Mouse (Mus musculus) heart, adult 2 months (tissue): ENCODE results near the gene Olfr1233.

Experiments
- CTCF ChIP-seq: fragments of 200-600 bp; IDR thresholded peaks from 2 replicates; pipeline ENCODE4 v1.8.1; 2022; ENCODE audit warnings: antibody characterized with exemption, mild to moderate bottlenecking, moderate library complexity
- EP300 ChIP-seq: fragments of 200-500 bp; IDR thresholded peaks from 2 replicates; pipeline ENCODE4 v1.6.1; 2011; ENCODE audit warnings: low read depth, low read length, control low read depth; ENCODE audit not compliant: insufficient read depth
- POLR2A ChIP-seq: fragments of 200-500 bp; IDR thresholded peaks from 2 replicates; pipeline ENCODE4 v1.6.1; 2011; ENCODE audit warnings: mild to moderate bottlenecking, low read depth, low read length, control low read depth; ENCODE audit not compliant: insufficient read depth

DNA sequence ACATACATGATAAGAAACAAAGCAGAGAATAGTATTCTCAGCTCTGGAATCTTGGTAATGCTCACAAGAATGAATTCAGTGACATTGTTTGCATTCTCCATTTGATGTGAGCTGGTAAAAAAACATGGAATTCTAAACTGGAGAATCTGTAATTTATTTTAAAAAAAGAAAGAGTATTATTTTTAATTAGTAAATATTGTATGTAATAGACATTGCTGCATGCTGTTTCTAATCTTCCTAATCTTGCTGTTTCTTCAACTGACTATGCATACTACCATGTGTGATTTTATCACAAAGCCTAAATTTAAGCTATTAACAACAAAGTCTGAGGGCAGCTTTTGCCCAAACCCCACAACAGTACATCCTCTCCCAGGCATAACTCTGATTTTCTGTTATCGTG lies 45.0 kb downstream of the Olfr1233 start, which contains the start of gene Olfr1230:
- TF ChIP-seq POLR2A (no peak), CTCF (no peak), EP300 (no peak)
